Mouse (Mus musculus): ENCODE data around the gene Rdh16f2.
A peak's percentile ranks its signal among the peaks of the same experiment; 100 is the strongest.
"Not testable (repeated sequence)": the region's sequence is repeated elsewhere in the genome, so short reads cannot be mapped to it uniquely, and the experiment has no call there.

Rdh16f2 gene

DNA sequence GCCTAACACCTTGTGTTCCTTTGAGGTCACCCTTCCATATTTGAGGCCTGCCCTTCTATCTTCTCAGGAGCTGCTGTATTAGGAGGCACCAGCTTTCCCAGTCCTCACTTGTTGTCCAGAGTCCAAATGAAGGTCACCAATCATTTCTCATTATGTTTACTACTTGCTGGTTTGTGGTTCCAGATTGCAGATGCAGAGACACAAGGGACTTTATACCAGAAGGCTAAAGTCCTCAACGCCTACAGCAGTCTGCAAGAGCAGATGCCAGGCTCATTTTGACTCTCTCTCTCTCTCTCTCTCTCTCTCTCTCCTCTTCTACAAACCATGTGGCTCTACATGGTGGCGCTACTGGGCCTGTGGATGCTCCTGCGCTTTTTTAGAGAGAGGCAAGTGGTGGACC is at the start of gene Rdh16f2:
TSS of gene Rdh16f2 (plus strand) at position 243 of the 400 bp plus-strand sequence.
- no peak for DNase-seq

DNA sequence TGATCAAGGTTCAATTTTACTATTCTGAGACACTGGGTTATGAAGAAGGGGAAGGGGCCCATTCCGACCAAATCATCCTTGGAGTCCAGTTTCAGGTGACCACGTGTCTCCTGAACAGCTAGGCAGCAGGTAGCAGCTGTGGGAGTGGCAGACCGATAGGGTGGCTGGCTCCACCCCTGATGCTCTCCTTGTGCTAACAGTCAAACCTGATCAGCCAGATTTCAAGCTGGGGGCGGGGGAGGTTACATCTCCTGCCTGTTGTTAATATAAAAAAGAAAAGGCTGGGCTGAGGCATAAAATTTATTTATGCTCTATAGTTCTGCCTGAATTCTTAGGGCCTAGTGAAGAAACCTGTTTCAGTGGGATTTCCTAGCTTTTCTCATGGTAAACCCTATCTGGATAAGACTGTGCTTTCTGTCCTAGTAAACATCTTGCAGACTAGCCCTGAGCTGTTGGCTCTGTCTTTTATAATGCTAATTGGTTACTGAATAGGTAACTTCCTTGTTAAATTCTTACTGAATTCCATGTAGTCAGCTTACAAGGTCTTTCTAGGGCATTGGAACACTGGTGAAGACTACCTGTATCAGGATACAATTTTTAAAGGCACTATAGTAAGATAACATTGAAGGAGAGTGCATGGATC is 48.9 kb upstream of the Rdh16f2 start:
- not testable (repeated sequence) for DNase-seq

DNA sequence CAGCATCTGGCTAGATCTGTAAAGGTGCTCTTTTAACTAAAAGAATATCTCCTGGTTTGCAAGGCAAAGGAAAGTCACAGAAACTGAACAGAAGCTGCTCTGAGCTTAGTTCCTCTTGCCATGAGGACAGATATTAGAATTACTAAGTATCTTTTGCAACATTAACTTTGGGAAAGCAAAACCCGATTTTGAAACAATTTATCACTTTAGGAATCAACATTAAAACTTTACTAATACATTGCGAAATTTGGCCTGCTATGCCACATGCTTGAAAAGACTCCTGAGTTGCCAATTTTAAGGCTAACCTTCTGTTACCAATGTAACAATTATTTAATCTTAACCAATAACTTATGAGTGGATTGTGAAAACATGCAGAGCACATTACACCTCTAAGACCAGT is 44.5 kb upstream of the Rdh16f2 start:
- not testable (repeated sequence) for DNase-seq

DNA sequence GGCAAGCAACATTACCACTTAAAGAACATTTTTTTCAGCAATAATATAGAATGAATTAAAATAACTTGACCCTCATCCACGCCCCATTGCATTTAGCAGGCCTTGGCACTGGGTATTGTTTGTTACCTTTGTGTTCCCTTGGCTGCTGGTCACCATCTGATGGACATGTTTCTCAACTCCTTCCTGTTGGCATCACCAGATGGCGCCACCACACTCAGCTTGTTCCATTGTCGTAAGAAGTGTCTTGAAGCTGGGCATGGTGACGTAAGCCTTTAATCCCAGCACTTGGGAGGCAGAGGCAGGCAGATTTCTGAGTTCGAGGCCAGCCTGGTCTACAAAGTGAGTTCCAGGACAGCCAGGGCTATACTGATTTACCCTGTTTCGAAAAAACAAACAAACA is 40.9 kb upstream of the Rdh16f2 start:
- peak; percentile 46 for DNase-seq

DNA sequence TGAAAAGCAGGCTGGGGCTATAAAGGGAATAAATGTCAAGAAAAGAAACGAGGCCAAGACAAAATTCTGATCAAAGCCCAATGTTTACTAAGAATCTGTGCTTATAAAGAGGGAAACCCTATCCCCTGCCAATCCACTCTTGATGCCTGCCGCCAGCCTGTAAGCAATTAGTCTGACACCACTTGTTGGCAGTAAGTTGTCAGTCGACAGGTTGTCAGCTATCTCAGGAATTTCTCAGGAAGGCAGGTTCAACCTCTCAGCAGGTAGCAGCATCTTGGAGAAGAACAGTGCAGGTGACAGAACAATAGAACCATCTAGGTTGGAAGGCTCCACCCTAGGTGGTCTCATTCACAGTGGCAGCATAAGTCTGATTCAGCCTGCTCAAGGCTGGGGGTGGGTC is 37.2 kb upstream of the Rdh16f2 start:
- no peak for DNase-seq

DNA sequence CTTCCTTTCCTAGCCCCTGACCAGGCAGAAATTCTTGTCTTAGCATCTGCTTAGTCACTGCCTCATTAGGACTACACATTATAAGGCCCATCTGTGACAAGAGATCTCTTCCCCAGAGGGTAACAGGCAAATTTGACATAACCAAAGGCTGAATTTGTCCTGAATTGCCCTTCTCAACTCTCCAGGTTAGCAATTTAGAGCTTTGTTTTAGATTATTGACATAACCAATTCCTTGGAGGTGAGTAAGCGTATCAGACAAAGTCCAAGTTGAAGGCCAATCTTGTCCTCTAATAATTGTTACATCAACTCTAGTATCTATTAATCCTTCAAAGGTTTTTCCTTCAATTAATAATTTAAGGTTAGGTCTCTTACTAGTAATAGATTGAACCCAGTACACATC is 32.1 kb upstream of the Rdh16f2 start:
- not testable (repeated sequence) for DNase-seq

DNA sequence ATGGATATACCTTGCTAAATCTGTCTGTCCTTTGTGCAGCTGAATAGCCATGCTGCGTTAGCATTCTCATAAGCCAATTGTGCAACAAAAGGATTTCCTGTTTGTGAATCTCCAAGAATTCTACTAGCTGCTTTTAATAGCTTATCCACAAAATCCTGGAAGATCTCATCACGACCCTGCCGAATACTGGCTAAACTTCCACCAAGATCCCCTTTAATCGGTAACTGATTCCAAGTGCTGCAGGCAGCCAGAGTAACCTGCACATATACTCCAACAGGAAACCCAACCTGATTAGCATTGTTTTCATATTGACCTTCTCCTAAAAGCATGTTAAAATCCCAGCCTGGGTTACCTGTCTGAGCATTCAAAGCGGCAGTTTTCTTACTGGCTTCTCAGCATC is 31.0 kb upstream of the Rdh16f2 start:
- no peak for DNase-seq

DNA sequence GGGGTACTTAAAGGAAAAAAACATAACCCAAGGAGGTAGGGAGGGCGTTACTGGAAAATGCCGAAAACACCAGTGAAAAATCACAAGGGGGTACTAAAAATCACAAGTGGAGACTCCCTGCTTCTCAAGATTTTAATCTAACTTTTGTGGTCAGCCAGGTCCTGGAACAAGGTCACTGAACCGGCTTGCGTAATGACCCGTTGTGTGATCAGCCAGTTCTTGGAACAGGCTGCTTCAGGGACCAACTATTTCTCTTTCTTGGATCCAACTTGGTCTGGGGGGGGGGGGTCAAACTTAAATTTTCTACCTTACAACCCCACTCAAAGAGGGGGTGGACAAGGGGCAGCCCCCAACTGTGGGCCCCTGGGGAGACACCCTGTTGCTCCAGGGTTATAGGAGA is 28.5 kb upstream of the Rdh16f2 start:
- DNase-seq = not testable (repeated sequence)

DNA sequence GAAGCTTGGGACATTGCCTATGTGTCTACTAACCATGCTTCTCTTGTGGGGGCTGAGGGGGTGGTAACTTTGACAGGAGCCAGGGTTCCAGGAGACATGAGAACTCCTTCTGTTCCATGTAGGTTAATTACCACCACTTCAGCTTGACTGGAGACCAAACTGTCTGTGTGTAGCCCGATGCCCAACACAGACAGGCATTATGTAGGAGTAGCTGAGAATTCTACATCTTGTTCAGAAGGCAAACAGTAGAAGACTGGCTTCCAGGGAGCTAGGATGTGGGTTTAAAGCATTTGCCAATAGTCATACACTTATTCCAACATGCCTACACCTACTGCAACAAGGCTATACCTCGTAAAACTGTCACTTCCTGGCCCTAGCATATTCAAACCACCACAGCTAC is 27.7 kb upstream of the Rdh16f2 start:
- no peak for DNase-seq

DNA sequence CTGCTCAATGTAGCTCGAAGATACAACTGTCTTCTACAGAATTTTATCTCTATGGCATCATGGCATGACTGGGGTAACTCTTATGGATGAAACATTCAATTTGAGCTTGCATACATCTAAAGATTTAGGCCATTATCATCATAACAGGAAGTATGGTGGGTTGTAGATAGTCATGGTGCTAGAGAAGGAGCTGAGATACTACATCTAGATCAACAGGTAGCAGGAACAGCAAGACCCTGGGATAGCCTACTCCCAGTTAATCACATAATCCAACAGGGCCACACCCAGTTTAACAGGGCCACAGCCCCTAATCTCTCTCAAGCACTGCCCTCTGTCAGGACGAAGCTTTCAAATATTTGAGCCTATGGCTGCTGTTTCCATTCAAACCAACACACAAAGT is 25.5 kb upstream of the Rdh16f2 start:
- no peak for DNase-seq

DNA sequence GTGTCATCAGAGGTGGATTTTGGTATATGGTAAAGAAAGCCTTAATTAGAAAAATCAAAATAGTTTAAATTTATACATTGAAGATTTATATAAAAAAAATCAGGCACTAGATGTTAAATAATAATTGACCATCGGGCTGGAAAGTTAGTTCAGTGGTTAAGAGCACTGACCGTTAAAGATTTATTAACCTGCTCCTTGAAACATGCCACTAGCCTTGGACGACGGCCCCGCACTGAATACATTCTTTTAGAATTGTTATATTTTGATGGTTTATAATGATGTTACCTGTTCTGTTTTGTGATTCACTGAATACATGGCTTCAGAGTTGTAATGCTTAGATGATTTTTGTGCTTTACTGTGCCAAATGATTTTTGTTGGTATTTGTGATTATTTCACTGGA is 20.3 kb upstream of the Rdh16f2 start:
- DNase-seq = not testable (repeated sequence)

DNA sequence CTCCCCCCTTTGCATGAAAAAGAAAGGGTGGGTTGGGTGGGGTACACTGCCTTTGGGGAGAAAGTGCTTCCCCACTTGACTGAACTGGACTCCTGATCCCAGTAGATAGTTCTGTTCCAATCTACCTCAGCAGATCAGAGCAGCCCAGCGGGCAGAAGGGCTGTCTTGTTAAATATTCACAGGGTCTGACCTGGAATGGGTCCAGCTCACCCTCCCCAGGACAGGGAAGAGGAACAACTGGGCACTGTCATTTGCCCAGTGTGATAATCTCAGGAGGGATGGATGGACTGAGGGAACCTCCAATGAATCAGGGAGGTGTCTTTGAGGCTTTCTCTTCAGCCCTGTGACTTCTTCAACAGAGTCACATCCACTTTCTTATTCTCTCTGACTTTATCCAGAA is 18.2 kb upstream of the Rdh16f2 start:
- DNase-seq = no peak

DNA sequence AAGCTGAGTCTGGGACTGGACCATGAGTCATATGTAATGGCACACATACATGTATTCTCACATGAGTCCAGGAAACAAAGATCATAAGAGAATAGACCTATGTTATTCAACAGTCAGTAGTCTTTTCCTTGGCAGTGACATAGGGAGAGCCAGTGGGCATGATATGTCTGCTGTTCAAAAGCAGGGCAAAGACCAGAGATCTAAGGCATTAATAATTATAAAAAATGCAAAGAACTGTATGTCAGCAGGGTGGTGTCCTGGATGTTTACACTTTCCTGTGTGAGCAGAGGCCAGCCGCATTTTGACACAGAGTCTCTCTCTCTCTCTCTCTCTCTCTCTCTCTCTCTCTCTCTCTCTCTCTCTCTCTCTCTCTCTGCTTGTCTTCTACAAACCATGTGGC is 16.6 kb upstream of the Rdh16f2 start, which contains the start of gene Rdh19:
TSS of gene Rdh19 (plus strand) at position 301 of the 400 bp plus-strand sequence.
- no peak for DNase-seq

DNA sequence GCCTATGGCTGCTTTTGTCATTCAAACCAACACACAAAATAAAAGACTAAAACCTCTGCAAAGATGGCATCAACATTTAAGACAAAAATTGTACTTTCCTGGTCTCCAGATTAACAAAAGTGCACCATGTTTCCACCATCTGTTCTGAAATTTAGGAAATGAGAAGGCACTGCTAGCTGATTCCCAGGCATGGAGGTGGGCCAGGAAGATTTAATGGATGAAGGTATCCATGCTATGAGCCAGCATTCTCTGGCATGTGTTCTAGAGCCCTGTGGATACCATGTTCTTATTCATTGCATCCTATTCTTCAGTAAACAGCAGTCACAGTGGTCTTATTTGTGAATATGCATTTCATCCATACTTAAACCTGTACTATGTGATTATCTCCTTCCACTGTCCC is 9.9 kb upstream of the Rdh16f2 start:
- DNase-seq = no peak

DNA sequence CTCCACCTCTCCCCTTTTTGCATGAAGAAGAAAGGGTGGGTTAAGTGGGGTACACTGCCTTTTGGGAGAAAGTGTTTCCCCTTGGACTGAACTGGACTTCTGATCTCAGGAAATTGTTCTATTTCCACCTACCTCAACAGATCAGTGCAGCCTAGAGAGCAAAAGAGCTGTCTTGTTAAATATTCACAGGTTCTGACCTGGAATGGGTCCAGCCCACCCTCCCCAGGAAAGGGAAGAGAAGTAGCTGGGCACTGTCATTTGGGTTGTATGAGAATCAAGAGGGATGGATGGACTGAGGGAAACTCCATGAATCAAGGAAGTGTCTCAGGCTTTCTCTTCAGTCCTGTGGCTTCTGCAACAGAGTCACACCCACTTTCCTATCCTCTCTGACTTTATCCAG is 1.3 kb upstream of the Rdh16f2 start:
- no peak for DNase-seq

DNA sequence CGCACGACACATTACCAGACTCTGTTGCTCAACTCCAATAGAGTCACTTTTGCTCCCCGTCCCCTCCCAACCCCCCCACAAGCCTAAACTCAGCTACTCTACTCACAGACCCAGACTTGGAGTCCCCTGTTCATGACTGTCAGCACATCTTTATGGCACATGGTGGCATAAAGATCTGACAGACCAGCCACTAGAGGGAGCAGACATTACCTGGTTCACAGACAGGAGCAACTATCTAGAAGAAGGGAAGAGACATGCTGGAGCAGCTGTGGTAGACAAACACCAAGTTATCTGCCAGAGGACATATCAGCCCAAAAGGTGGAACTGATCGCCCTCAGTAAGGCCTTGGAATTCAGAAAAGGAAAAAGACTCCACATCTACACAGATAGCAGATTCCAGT is 6.2 kb downstream of the Rdh16f2 start:
- DNase-seq = peak; percentile 12

DNA sequence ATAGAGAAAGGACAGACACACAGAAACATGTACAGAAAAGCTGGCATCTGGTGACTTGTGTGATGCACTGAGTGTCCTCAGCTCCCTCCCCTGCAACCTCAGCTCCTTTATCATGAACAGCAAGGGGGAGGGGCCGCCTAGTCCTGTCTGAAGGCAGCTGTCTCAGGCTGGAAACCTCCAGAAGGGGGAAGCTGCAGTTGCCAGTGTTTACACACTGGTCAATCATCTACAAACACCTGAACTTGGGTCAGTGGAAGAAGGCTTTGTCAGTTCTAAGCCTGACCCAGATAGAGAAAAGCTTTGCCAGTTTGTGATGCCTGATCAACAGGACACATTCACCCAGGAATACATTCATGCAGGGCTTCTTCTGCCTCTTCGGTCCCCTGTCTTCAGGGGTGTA is 11.4 kb downstream of the Rdh16f2 start:
- DNase-seq = no peak

DNA sequence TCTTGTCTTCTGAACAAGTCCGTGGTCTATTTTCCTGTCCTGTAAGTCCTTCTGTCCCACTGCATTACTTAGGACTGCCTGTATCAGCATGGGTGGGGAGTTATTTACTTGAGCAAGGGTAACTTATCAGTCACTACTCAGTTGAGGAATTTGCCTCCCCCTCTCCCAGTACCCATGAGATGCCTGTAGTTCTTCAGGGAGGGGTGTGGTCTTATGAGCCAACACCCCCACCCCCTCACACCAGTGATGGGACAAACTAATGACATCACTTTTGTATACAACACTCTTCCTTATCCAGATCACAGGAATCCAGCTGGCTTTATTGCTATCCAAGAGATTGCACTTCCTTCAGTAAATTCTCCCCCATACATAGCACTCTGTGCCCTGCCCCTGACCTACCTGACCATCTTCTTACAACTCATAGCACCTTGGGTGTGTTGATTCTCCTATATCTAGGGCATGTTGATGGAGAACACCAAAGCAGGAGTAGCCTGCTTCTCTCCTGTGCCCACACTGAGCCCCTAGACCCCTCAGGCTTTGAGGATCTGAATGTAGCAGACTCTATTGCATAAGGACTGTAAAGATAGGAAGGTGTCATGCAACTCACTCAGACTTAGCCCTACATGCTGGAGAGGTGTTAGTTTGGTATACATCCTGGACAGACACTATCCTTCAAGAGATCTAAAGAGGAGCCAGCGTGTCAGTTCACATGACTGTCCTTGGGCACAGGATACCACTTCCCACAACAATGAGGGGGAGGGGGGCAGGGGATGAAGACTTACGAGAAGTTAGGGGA is 12.2 kb downstream of the Rdh16f2 start:
- no peak for DNase-seq

DNA sequence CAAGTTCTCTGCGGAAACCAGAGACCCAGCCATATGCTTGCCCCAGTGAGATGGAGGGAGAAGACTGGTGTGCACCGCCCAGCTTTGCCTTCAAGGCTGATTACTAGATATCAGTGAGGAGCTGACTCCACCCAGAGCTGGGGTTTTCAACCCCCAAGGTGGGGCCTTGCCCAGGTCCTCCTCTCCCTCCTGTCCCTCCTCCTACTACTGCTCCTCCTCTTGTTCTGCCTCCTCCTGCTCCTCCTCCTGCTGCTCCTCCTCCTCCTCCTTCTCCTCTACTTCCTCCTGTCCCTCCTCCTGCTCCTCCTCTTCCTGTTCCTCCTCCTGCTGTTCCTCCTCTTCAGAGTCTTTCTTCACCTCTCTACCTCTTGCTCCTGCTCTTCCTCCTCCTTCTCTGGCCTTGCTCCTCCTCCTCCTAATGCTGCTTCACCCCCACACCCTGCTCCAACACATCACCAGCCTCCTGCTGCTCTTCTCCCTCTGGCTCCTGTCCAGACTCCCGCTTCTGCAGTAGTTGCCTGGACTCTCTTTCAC is 12.9 kb downstream of the Rdh16f2 start:
- DNase-seq = no peak

DNA sequence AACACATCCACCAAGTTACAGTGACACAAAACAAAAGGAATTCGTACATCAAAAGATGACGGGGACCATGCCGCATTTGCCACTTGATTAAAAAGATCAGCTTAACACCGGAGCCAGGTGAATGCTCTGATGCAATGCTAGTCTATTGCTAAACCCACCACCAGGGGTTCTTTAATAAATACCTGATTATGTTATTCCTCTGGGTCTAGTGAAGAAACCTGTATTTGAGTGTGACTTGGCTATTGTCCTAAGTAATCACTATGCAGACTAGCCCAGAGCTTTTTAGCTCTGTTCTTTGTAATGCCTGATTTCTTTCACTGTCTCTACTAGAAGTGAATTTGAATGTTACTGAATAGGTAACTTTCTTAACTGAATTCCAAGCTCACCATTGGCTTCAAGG is 14.8 kb downstream of the Rdh16f2 start:
- no peak for DNase-seq

DNA sequence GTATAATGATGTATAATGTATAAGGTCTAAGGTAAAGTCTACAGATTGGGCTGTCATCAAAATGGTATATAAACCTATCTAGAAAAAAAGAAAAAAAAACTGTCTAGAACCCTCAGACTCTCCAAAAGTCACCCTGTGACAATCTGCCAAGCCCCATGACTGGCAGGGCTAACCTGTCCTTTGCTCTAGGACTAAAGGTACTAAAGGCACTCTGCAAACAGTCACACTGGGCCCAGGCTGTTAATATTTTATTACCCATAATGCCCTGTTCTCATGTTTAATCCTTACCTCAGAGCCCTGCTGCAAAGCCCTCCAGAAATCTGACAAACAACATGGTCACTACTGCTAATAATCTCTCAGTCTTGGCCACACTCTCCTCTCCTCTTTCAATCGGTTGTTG is 20.3 kb downstream of the Rdh16f2 start:
- DNase-seq = no peak

DNA sequence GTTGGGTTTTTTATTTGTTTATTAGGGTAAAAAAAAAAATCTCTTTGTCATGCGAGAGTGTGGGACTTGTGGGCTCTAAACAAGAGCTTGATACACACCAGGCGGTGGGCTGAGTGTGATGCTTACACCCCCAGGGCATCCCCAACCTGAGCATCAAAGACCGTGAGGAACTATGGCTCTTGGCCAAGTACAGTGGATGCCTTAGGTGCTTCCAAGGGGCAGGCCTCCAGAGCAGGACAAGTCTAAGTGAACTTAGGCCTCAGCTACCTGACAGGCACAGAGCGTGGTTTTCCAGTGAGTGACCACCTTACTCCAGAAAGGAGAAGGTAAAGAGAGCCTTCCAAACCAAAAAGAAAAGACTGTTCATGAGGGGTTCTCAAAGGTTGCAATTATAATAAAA is 20.7 kb downstream of the Rdh16f2 start:
- DNase-seq = no peak

DNA sequence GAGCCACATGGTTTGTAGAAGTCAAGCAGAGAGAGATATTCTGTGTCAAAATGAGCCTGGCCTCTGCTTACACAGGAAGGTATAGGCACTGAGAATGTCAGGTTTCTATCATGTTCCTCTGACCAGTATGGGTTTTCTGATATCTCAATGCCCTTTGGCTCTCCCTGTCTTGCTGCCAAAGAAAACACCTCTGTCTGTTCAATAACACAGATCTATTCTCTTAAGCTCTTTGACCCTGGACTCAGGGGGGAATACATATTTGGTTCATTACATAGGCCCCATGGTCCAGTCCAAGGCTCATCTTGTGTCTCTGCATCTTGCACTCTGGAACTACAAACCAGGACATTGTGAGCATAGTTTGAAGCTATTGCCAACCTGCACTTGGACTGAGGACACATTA is 22.3 kb downstream of the Rdh16f2 start, which contains the start of gene Rdh7:
TSS of gene Rdh7 (minus strand) at position 213 of the 400 bp plus-strand sequence.
- DNase-seq = no peak

DNA sequence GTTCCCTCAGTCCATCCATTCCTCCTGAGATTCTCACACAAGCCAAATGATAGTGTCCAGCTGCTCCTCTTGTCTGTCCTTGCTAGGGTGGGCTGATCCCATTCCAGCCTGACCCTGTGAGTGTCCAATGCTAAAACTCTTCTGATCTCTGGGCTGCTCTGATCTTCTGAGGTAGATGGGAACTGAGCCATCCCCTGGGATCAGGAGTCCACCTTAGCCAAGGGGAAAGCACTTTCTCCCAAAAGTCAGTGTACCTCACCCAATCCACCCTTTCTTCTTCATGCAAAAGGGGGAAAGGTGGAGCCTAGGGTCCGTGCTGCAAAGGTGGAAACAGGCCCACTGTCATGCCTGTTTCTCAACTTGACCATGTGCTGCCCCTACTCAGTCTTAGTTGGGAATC is 25.2 kb downstream of the Rdh16f2 start:
- DNase-seq = no peak
